Mouse (Mus musculus) liver, postnatal 0 days (tissue): ENCODE results near the gene Spaca4.

Experiments used
- CTCF ChIP-seq: sonication (generic); IDR thresholded peaks from 2 replicates; pipeline ENCODE4 v1.5.1; 2016; ENCODE audit warnings: antibody characterized with exemption, low read depth
- EP300 ChIP-seq: IDR thresholded peaks from 2 replicates; pipeline ENCODE4 v1.6.1; 2016; ENCODE audit warnings: antibody characterized with exemption, low read depth, mild to moderate bottlenecking

GRCm38 (mm10) chr7:45723781-45724180 lies 1.8 kb downstream of the Spaca4 start:
- TF ChIP-seq CTCF (no peak), EP300 (no peak)
